Mouse (Mus musculus): ENCODE results near the gene Tex46. TPM values are rescaled to one million over a fixed set of nuclear protein-coding genes. Genes with fewer than 3 reads are reported as not detected.
A peak's percentile ranks its signal among the peaks of the same experiment; 100 is the strongest.

The Tex46 gene
- polyA plus RNA-seq, 1 experiment from 2014 or later, result not detected

- Histone ChIP-seq H3K9me3 (no peaks in the 10 kb centered on the region), H3K27me3 (replicated peaks) (peaks cover 60% of the 10 kb centered on the region)
- no peak for ATAC-seq (ENCODE audit: extremely low read depth, insufficient number of reproducible peaks, low FRiP score, low TSS enrichment)
Measured at GRCm38 (mm10) chr4:136635995-136636394, 25.8 kb downstream of the Tex46 start.

DNA sequence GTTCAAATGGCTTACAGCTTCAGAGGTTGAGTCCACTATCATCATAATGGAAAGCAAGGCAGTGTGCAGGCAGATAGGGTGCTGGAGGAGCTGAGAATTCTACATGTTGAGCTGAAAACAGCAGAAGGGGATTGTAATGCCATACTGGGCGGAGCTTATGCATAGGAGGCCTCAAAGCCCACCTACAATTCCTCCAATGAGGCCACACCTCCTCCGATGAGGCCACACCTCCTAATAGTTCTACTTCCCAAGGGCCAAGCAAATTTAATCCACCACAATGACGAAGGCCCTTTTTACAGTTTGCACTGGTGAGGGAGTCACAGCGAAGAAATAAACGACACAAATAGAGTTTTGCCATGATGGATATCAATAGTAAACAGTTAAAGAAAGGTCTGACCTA is 26.3 kb downstream of the Tex46 start:
- no peak overlapping the region for H3K4me3 ChIP-seq
- no peak overlapping the region for H3K4me2 ChIP-seq
- H3K36me3 ChIP-seq, result no peaks in the 10 kb centered on the region
- no peak overlapping the region for H3K27ac ChIP-seq (replicated peaks)
- H3K9me3 ChIP-seq, result no peaks in the 10 kb centered on the region
- peaks cover 62% of the 10 kb centered on the region for H3K27me3 ChIP-seq (replicated peaks)
- ATAC-seq (ENCODE audit: extremely low read depth, insufficient number of reproducible peaks, low FRiP score, low TSS enrichment), result no peak
- H3K9ac ChIP-seq, result no peak overlapping the region
- peaks cover 26% of the 10 kb centered on the region for H3K4me1 ChIP-seq
- WGBS, result 52% methylated on average over 5 of the region's 5 CpGs

More at GRCm38 (mm10) chr4:136635995-136636394, 25.8 kb downstream of the Tex46 start:
- no peaks in the 10 kb centered on the region for H3K36me3 ChIP-seq
- no peak overlapping the region for H3K27ac ChIP-seq (replicated peaks)
- no peak overlapping the region for H3K4me3 ChIP-seq
- H3K4me1 ChIP-seq, result peaks cover 31% of the 10 kb centered on the region
- H3K9ac ChIP-seq, result no peak overlapping the region
- no peak overlapping the region for H3K4me2 ChIP-seq

DNA sequence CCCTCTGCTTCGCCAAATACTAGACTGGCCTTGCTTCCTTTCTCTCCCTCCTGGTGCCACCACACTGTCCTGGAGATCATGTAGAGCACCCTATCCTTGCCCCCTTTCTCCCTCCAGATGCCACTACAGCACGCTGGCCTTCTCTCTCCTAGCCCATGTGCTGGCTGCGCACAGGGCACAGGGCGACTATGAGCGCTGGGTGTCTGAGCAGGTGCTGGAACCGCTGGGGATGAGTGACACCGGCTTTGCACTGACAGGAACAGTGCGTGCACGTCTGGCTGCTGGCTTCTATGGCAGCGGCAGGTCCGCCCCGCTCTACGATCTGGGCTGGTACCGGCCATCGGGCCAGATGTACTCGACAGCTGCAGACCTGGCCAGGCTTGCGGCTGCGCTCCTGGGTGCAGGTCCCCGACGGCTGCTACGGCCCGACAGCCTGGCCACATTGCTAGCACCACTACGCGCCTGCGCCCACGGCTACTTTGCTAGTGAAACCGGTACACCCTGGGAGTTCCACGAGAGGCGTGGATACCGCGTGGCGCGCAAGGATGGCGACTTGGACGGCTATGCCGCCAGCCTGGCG is 26.8 kb downstream of the Tex46 start:
- peaks cover 62% of the 10 kb centered on the region for H3K27me3 ChIP-seq (replicated peaks)
- 13% methylated on average over 37 of the region's 37 CpGs for WGBS
- peak overlapping the region; percentile 56 for H3K4me3 ChIP-seq
- no peaks in the 10 kb centered on the region for H3K9me3 ChIP-seq
- H3K27ac ChIP-seq (replicated peaks), result no peak overlapping the region
- peak overlapping the region; percentile 68 for H3K9ac ChIP-seq
- peak overlapping the region; percentile 90 for H3K4me2 ChIP-seq
- peaks cover 22% of the 10 kb centered on the region for H3K4me1 ChIP-seq
- no peak for ATAC-seq (ENCODE audit: extremely low read depth, insufficient number of reproducible peaks, low FRiP score, low TSS enrichment)
- H3K36me3 ChIP-seq, result no peaks in the 10 kb centered on the region

DNA sequence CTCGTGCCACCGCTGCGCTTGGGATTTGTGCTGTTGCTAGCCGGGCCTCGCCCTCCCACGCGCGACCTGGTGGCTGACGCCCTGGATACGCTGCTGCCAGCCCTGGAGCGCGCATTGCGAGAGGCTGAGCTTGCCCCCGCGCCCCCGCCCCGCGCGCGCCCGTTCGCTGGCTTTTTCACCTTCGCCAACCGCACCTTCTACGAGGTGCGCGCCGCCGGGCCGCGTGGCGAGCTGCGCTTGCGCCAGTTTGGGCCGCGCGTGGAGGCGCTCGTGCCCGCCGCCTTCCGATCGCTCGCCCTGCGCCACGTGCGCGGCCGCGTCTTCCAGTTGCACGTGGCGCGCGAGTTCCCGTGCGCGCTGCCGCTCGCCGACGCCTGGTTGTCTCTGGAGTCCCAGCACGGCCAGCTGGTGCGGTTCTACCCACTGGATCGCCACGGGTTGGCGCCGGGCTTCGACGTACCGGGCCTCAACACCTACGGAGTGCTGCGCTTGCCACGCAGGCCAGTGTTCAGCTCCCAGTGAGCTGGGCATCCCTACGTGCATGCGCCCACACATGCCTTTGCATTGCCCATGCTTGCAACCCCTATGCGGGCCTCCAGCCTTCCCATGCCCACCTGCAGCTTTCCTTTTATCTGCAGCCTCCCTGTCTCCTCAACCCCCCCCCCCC is 27.5 kb downstream of the Tex46 start:
- H3K27me3 ChIP-seq (replicated peaks), result peaks cover 60% of the 10 kb centered on the region
- peak overlapping the region; percentile 90 for H3K4me2 ChIP-seq
- no peaks in the 10 kb centered on the region for H3K36me3 ChIP-seq
- ATAC-seq (ENCODE audit: extremely low read depth, insufficient number of reproducible peaks, low FRiP score, low TSS enrichment), result no peak
- H3K4me1 ChIP-seq, result peaks cover 22% of the 10 kb centered on the region
- no peak overlapping the region for H3K27ac ChIP-seq (replicated peaks)
- peak overlapping the region; percentile 56 for H3K4me3 ChIP-seq
- WGBS, result 2% methylated on average over 76 of the region's 76 CpGs
- no peaks in the 10 kb centered on the region for H3K9me3 ChIP-seq
- H3K9ac ChIP-seq, result peak overlapping the region; percentile 68

DNA sequence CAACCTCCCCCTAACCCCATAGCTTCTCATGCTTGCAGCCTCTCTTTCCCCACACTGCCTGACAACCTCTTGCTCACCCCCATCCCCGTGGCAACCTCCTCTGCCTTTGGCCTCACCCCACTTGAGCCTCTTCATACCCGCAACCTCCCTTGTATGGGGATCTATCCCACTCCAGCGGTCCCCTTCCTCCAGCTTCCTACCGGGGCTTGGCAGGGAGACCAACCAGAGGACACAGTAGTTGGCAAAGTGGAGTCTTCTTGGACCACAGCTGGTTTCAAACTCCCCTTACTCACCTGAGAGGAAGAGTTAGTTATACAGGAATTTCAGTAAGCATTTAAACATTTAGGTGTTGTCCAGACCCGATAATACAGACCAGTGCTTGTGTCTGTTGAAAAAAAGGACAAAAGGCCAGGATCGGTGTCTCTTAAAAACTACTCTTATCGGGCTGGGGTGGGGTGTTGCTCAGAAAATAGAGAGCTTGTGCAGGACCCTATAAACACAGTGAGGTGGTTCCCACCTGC is 28.1 kb downstream of the Tex46 start:
- no peak for ATAC-seq (ENCODE audit: extremely low read depth, insufficient number of reproducible peaks, low FRiP score, low TSS enrichment)
- 36% methylated on average over 7 of the region's 7 CpGs for whole genome bisulfite sequencing
- H3K4me3 ChIP-seq, result peak overlapping the region; percentile 56

DNA sequence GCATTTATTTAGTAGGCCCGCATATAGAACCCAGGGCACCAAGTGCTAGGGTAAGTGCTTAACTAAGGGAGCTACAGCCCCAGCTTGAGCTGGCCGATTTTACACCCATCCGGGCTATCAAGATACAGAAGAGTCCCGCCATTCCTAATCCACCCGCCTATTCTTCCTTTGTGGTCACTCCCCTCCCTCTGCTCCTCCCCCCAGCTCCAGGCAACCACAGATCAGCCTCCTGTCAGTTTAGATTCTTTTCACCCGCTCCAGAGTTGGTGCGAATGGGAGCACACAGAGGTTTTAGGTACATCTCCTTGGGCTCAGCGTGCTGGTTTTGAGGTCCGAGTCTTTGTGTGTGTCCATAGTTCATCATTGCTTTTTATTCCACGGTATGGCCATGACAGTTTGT is 28.7 kb downstream of the Tex46 start:
- Histone ChIP-seq H3K4me1 (peaks cover 22% of the 10 kb centered on the region), H3K4me3 (peak overlapping the region; percentile 7), H3K9ac (no peak overlapping the region; the same call in 1 of the 2 replicates), H3K27me3 (replicated peaks) (peaks cover 58% of the 10 kb centered on the region), H3K4me2 (peak overlapping the region; percentile 44), H3K27ac (replicated peaks) (no peak overlapping the region), H3K36me3 (no peaks in the 10 kb centered on the region), H3K9me3 (no peaks in the 10 kb centered on the region)
- no peak for ATAC-seq (ENCODE audit: extremely low read depth, insufficient number of reproducible peaks, low FRiP score, low TSS enrichment)
- 13% methylated on average over 10 of the region's 10 CpGs for WGBS

More for the DNA sequence above, 28.1 kb downstream of the Tex46 start:
- Histone ChIP-seq H3K4me1 (peaks cover 22% of the 10 kb centered on the region), H3K36me3 (no peaks in the 10 kb centered on the region), H3K9ac (no peak overlapping the region), H3K27ac (replicated peaks) (no peak overlapping the region), H3K27me3 (replicated peaks) (peaks cover 58% of the 10 kb centered on the region), H3K9me3 (no peaks in the 10 kb centered on the region), H3K4me2 (peak overlapping the region; percentile 90)

GRCm38 (mm10) chr4:136648922-136649479 is 38.8 kb downstream of the Tex46 start:
- Histone ChIP-seq H3K4me3 (peak overlapping the region; percentile 24), H3K4me2 (peak overlapping the region; percentile 58), H3K27me3 (replicated peaks) (peaks cover 49% of the 10 kb centered on the region), H3K4me1 (peaks cover 29% of the 10 kb centered on the region), H3K9ac (peak overlapping the region; percentile 37; the same call in 1 of the 2 replicates), H3K9me3 (peaks cover 8% of the 10 kb centered on the region), H3K36me3 (no peaks in the 10 kb centered on the region), H3K27ac (replicated peaks) (no peak overlapping the region)
- ATAC-seq (ENCODE audit: extremely low read depth, insufficient number of reproducible peaks, low FRiP score, low TSS enrichment), result no peak
- WGBS, result 15% methylated on average over 11 of the region's 11 CpGs

DNA sequence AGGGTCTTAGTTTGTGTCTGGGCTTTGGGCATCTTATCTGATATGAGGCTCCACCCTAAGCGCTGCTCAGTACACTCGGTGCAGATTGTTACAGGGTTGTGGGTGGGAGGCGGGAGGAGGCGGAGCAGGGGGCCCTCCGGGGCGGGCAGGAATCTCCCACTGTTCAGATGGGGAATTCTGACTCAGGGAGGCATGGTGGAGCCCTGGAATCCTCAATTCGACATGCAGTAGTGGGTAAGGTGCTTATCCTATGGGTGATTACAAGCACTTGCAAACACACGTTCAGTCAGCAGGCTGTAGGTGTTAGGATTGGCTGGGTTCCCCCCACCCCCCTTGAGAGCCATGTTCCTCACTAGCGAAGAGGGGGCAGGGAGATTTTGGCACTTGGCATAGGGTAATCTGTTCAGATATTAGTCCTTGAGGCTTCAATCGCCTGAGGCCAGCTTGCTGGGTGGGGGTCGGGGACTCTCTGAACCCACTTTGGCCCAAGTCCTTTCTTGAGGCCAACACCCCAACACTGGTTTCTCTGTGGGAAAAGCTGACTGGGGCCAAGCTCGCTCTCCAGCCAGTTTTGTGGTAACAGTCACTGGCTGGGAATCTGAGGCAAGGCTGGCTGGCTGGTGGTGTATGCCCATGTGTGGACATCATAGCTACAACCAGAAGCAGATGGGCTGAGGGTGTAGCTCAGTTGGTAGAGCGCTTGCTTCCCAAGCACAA is 39.4 kb downstream of the Tex46 start:
- WGBS, result 28% methylated on average over 13 of the region's 13 CpGs
- Histone ChIP-seq H3K27ac (replicated peaks) (no peak overlapping the region), H3K4me3 (peak overlapping the region; percentile 24), H3K4me2 (peak overlapping the region; percentile 58), H3K36me3 (no peaks in the 10 kb centered on the region), H3K4me1 (peaks cover 29% of the 10 kb centered on the region), H3K9ac (peak overlapping the region; percentile 37; the same call in 1 of the 2 replicates), H3K9me3 (peaks cover 8% of the 10 kb centered on the region), H3K27me3 (replicated peaks) (peaks cover 47% of the 10 kb centered on the region)
- ATAC-seq (ENCODE audit: extremely low read depth, insufficient number of reproducible peaks, low FRiP score, low TSS enrichment), result no peak

DNA sequence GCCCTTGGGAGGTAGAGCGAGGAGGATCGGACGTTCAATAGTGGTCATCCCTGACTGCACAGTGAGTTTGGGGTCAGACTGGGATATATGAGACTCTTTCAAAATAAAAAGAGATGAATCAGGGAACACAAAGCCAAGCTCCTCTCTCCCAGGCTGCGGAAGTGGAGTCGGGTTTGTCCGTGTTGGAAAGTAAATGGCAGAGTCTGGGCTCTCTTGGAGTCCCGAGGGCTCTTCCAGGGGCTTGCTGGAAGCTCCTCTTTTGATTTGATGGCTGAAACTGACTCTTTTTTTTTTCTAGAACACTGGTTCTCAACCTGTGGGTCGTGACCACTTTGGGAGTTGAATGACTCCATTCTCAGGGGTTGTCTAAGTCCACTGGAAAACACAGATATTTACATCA is 40.0 kb downstream of the Tex46 start:
- Histone ChIP-seq H3K9me3 (peaks cover 8% of the 10 kb centered on the region), H3K4me3 (no peak overlapping the region), H3K4me2 (no peak overlapping the region), H3K27me3 (replicated peaks) (peaks cover 46% of the 10 kb centered on the region), H3K27ac (replicated peaks) (no peak overlapping the region), H3K36me3 (no peaks in the 10 kb centered on the region), H3K4me1 (peaks cover 29% of the 10 kb centered on the region), H3K9ac (no peak overlapping the region)
- WGBS, result 79% methylated on average over 8 of the region's 8 CpGs
- ATAC-seq (ENCODE audit: extremely low read depth, insufficient number of reproducible peaks, low FRiP score, low TSS enrichment), result no peak

DNA sequence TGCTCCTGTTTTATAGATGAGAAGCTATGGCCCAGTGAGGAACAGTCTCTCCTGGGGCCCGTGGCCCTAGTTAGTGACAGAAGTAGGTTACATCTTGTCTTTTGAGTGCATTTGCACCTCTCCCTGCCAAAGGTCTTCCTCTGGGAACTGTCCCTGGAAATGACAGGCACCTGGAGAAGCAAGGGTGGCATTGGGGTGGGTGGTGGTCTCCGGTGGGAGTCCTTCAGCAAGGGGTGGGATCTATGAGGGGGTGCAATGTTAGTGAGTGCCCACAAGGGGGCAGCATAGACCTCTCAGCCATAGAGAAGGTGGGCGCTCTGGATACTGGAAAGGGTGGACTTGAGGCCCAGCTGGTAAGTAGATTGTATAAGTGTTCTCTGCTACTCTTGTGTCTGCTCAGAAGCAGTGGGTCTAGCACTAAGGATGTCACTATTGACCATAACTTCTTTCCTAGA is 41.1 kb downstream of the Tex46 start:
- no peak overlapping the region for H3K4me3 ChIP-seq
- H3K4me2 ChIP-seq, result no peak overlapping the region
- no peak overlapping the region for H3K27ac ChIP-seq (replicated peaks)
- peaks cover 8% of the 10 kb centered on the region for H3K9me3 ChIP-seq
- peaks cover 39% of the 10 kb centered on the region for H3K27me3 ChIP-seq (replicated peaks)
- peaks cover 29% of the 10 kb centered on the region for H3K4me1 ChIP-seq
- H3K9ac ChIP-seq, result no peak overlapping the region
- H3K36me3 ChIP-seq, result no peaks in the 10 kb centered on the region
- ATAC-seq (ENCODE audit: extremely low read depth, insufficient number of reproducible peaks, low FRiP score, low TSS enrichment), result no peak
- 56% methylated on average over 3 of the region's 3 CpGs for WGBS

- Histone ChIP-seq H3K27ac (replicated peaks) (no peak overlapping the region), H3K4me2 (no peak overlapping the region), H3K4me1 (peaks cover 29% of the 10 kb centered on the region), H3K27me3 (replicated peaks) (peaks cover 38% of the 10 kb centered on the region), H3K9me3 (peaks cover 4% of the 10 kb centered on the region), H3K4me3 (no peak overlapping the region), H3K9ac (no peak overlapping the region), H3K36me3 (no peaks in the 10 kb centered on the region)
- no peak for ATAC-seq (ENCODE audit: extremely low read depth, insufficient number of reproducible peaks, low FRiP score, low TSS enrichment)
- 73% methylated on average over 13 of the region's 13 CpGs for WGBS
Measured at GRCm38 (mm10) chr4:136651882-136652527, 41.8 kb downstream of the Tex46 start.
